Mouse (Mus musculus) heart, embryonic 15.5 days (tissue): ENCODE data around the gene Aff3. TPM values are rescaled to one million over a fixed set of nuclear protein-coding genes. Genes with fewer than 3 reads are reported as not detected.

ENCODE experiments used
- ATAC-seq: fragments of 200-750 bp; cut with Nextera tagmentation; replicated peaks from 2 replicates; pipeline ENCODE4 v1.8.0; 2017; ENCODE audit warnings: low read depth, moderate TSS enrichment; ENCODE audit not compliant: insufficient number of reproducible peaks, insufficient read depth, low FRiP score
- H3K27ac ChIP-seq: fragments of 300-500 bp; sonication (generic); 2 replicates; pipeline ENCODE4 v1.5.1; 2015; ENCODE audit warnings: mild to moderate bottlenecking, inconsistent platforms
- H3K27me3 ChIP-seq: fragments of 300-500 bp; sonication (generic); 2 replicates; pipeline ENCODE4 v1.6.1; 2015; ENCODE audit warnings: inconsistent platforms
- H3K36me3 ChIP-seq: fragments of 300-500 bp; sonication (generic); 2 replicates; pipeline ENCODE4 v1.6.1; 2015; ENCODE audit warnings: mild to moderate bottlenecking, inconsistent platforms
- H3K4me1 ChIP-seq: fragments of 300-500 bp; sonication (generic); replicated peaks from 2 replicates; pipeline ENCODE4 v1.6.1; 2015; ENCODE audit warnings: inconsistent platforms
- H3K4me2 ChIP-seq: fragments of 300-500 bp; sonication (generic); 2 replicates; pipeline ENCODE4 v1.6.1; 2015; ENCODE audit warnings: inconsistent platforms, mild to moderate bottlenecking, moderate library complexity
- H3K4me3 ChIP-seq: fragments of 300-500 bp; sonication (generic); 2 replicates; pipeline ENCODE4 v1.5.1; 2015; ENCODE audit warnings: mild to moderate bottlenecking, inconsistent platforms
- H3K9ac ChIP-seq: fragments of 300-500 bp; sonication (generic); 2 replicates; pipeline ENCODE4 v1.6.1; 2015; ENCODE audit warnings: mild to moderate bottlenecking, inconsistent platforms
- H3K9me3 ChIP-seq: fragments of 300-500 bp; sonication (generic); replicated peaks from 2 replicates; pipeline ENCODE4 v1.6.1; 2016; ENCODE audit warnings: inconsistent platforms
- WGBS: fragments of 180-500 bp; shearing (Covaris S2); methylation state at CpG from one replicate; pipeline ENCODE4 v1.1.7; 2015; ENCODE audit warnings: mixed read lengths; 5-methylcytosine and 5-hydroxymethylcytosine counted together
- polyA plus RNA-seq: library from polyadenylated mRNA; unstranded; fragments of >200 nt; fragmentation: Nextera tagmentation; extraction: Ambion mirVana; gene quantifications from 2 replicates; pipeline ENCODE4 v1.2.1, GENCODE M21; 2015

The Aff3 gene
- polyA plus RNA-seq, 1 experiment from 2014 or later = 2.2 TPM

GRCm38 (mm10) chr1:38178929-38179328 is 485.8 kb downstream of the Aff3 start:
- H3K4me3 ChIP-seq = no peak overlapping the region
- no peak for ATAC-seq
- H3K4me2 ChIP-seq = no peak overlapping the region
- no peaks in the 10 kb centered on the region for H3K9me3 ChIP-seq
- no peaks in the 10 kb centered on the region for H3K36me3 ChIP-seq
- H3K27me3 ChIP-seq = no peaks in the 10 kb centered on the region
- no peaks in the 10 kb centered on the region for H3K4me1 ChIP-seq
- no peak overlapping the region for H3K27ac ChIP-seq
- 92% methylated on average over 8 of the region's 8 CpGs for WGBS
- H3K9ac ChIP-seq = no peak overlapping the region

- Histone ChIP-seq H3K4me2 (no peak overlapping the region), H3K27ac (no peak overlapping the region), H3K4me1 (no peaks in the 10 kb centered on the region), H3K4me3 (no peak overlapping the region), H3K36me3 (no peaks in the 10 kb centered on the region), H3K9me3 (no peaks in the 10 kb centered on the region), H3K9ac (no peak overlapping the region), H3K27me3 (no peaks in the 10 kb centered on the region)
- ATAC-seq = no peak
- 87% methylated on average over 7 of the region's 7 CpGs for WGBS
Measured at GRCm38 (mm10) chr1:38176077-38176476, 488.7 kb downstream of the Aff3 start.

GRCm38 (mm10) chr1:38171874-38172273 is 492.9 kb downstream of the Aff3 start:
- ATAC-seq = no peak
- no peak overlapping the region for H3K4me3 ChIP-seq
- H3K4me2 ChIP-seq = no peak overlapping the region
- H3K36me3 ChIP-seq = no peaks in the 10 kb centered on the region
- H3K27me3 ChIP-seq = no peaks in the 10 kb centered on the region
- no peak overlapping the region for H3K9ac ChIP-seq
- H3K27ac ChIP-seq = no peak overlapping the region
- H3K4me1 ChIP-seq = no peaks in the 10 kb centered on the region
- H3K9me3 ChIP-seq = no peaks in the 10 kb centered on the region
- 81% methylated on average over 4 of the region's 4 CpGs for WGBS

GRCm38 (mm10) chr1:38165696-38166095 is 499.1 kb downstream of the Aff3 start:
- Histone ChIP-seq H3K9ac (no peak overlapping the region), H3K4me2 (no peak overlapping the region)
- 41% methylated on average over 2 of the region's 2 CpGs for WGBS

GRCm38 (mm10) chr1:38150086-38150485 is 514.7 kb downstream of the Aff3 start:
- H3K36me3 ChIP-seq = no peaks in the 10 kb centered on the region
- no peak for ATAC-seq
- no peak overlapping the region for H3K27ac ChIP-seq
- no peaks in the 10 kb centered on the region for H3K9me3 ChIP-seq
- no peak overlapping the region for H3K4me2 ChIP-seq
- H3K4me3 ChIP-seq = no peak overlapping the region
- H3K9ac ChIP-seq = no peak overlapping the region
- no peaks in the 10 kb centered on the region for H3K27me3 ChIP-seq
- 84% methylated on average over 5 of the region's 5 CpGs for WGBS
- no peaks in the 10 kb centered on the region for H3K4me1 ChIP-seq

More at GRCm38 (mm10) chr1:38165696-38166095, 499.1 kb downstream of the Aff3 start:
- Histone ChIP-seq H3K27ac (no peak overlapping the region), H3K27me3 (no peaks in the 10 kb centered on the region), H3K4me3 (no peak overlapping the region), H3K9me3 (no peaks in the 10 kb centered on the region), H3K4me1 (0 out of 2 replicates have a peak, but pooled peaks cover 5% of the 10 kb centered on the region), H3K36me3 (no peaks in the 10 kb centered on the region)
- no peak for ATAC-seq

- 90% methylated on average over 4 of the region's 4 CpGs for WGBS
- Histone ChIP-seq H3K27ac (no peak overlapping the region), H3K4me2 (no peak overlapping the region), H3K4me3 (no peak overlapping the region), H3K27me3 (no peaks in the 10 kb centered on the region), H3K36me3 (no peaks in the 10 kb centered on the region), H3K9me3 (no peaks in the 10 kb centered on the region), H3K4me1 (no peaks in the 10 kb centered on the region), H3K9ac (no peak overlapping the region)
- no peak for ATAC-seq
Measured at GRCm38 (mm10) chr1:38146008-38146407, 518.7 kb downstream of the Aff3 start.

GRCm38 (mm10) chr1:38141371-38141770 is 523.4 kb downstream of the Aff3 start:
- Histone ChIP-seq H3K9me3 (no peaks in the 10 kb centered on the region), H3K27ac (no peak overlapping the region), H3K4me1 (no peaks in the 10 kb centered on the region), H3K27me3 (no peaks in the 10 kb centered on the region), H3K4me3 (no peak overlapping the region), H3K36me3 (no peaks in the 10 kb centered on the region), H3K4me2 (no peak overlapping the region), H3K9ac (no peak overlapping the region)
- no peak for ATAC-seq
- 89% methylated on average over 1 of the region's 1 CpGs for WGBS

GRCm38 (mm10) chr1:38140911-38141310 is 523.8 kb downstream of the Aff3 start:
- 64% methylated on average over 2 of the region's 2 CpGs for WGBS
- H3K27ac ChIP-seq = no peak overlapping the region
- no peaks in the 10 kb centered on the region for H3K36me3 ChIP-seq
- no peak for ATAC-seq
- no peaks in the 10 kb centered on the region for H3K27me3 ChIP-seq
- no peak overlapping the region for H3K4me2 ChIP-seq
- no peaks in the 10 kb centered on the region for H3K4me1 ChIP-seq
- H3K9ac ChIP-seq = no peak overlapping the region
- no peaks in the 10 kb centered on the region for H3K9me3 ChIP-seq
- no peak overlapping the region for H3K4me3 ChIP-seq

GRCm38 (mm10) chr1:38139396-38139795 is 525.4 kb downstream of the Aff3 start:
- Histone ChIP-seq H3K9me3 (no peaks in the 10 kb centered on the region), H3K4me3 (no peak overlapping the region), H3K36me3 (no peaks in the 10 kb centered on the region), H3K4me2 (no peak overlapping the region), H3K9ac (no peak overlapping the region), H3K4me1 (no peaks in the 10 kb centered on the region), H3K27ac (no peak overlapping the region), H3K27me3 (no peaks in the 10 kb centered on the region)
- no peak for ATAC-seq
- 71% methylated on average over 2 of the region's 2 CpGs for WGBS

GRCm38 (mm10) chr1:38132942-38133341 is 531.8 kb downstream of the Aff3 start:
- 45% methylated on average over 6 of the region's 6 CpGs for WGBS
- no peaks in the 10 kb centered on the region for H3K36me3 ChIP-seq
- H3K4me3 ChIP-seq = no peak overlapping the region
- H3K4me2 ChIP-seq = no peak overlapping the region
- no peak for ATAC-seq
- H3K27ac ChIP-seq = no peak overlapping the region
- no peaks in the 10 kb centered on the region for H3K9me3 ChIP-seq
- H3K4me1 ChIP-seq = peaks cover 15% of the 10 kb centered on the region
- no peak overlapping the region for H3K9ac ChIP-seq
- no peaks in the 10 kb centered on the region for H3K27me3 ChIP-seq

- no peak for ATAC-seq
- H3K36me3 ChIP-seq = no peaks in the 10 kb centered on the region
- H3K9me3 ChIP-seq = no peaks in the 10 kb centered on the region
- peaks cover 22% of the 10 kb centered on the region for H3K4me1 ChIP-seq
- 57% methylated on average over 10 of the region's 10 CpGs for WGBS
- no peak overlapping the region for H3K4me3 ChIP-seq
- no peak overlapping the region for H3K9ac ChIP-seq
- no peak overlapping the region for H3K4me2 ChIP-seq
- no peak overlapping the region for H3K27ac ChIP-seq
- H3K27me3 ChIP-seq = no peaks in the 10 kb centered on the region
Measured at GRCm38 (mm10) chr1:38130715-38131483, 533.9 kb downstream of the Aff3 start.
